Mouse (Mus musculus) skeletal muscle tissue, adult 2 months (tissue): ENCODE results near the gene Shisa7.
"Not testable (repeated sequence)": the region's sequence is repeated elsewhere in the genome, so short reads cannot be mapped to it uniquely, and the experiment has no call there.

Source experiments
- DNase-seq: peaks from one replicate; pipeline ENCODE4 v3.0.0-alpha.2; 2012; ENCODE audit warnings: low read depth, low spot score

Gene Shisa7

DNA sequence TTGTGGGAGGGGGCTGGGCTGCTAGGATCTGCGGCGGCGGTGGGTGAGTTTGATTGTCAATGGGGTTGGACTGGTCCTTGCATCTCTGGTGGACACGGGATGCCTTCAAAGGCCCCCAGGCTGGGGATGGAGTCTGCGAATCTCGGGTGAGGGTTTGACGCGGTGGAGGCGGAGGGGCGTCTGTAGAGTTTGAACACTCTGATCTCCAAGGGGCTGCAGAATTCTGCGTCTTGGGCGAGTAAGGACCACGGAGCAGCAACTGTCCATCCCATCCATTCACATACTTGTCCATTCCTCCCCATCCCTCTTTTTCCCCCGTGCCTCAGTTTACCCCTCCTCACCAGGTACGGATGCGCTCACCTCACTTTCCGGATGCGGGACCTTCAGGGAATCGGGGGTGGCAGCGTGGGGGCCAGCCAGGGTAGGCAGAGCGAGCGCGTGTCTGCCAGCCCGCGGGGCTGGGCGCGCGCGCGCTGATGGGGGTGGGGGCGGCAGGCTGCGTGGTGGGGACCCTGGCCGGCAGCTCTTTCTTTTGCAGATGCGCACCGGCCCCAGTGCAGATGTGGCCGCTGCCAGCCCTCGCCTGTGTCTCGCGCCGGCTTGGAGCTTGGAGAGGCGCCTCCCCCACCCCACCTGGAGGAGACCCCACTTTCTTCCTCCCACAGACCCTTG lies at the start of gene Shisa7:
Gene Shisa7 (minus strand): TSS at position 452 of the 672 bp plus-strand sequence.
- no peak for DNase-seq

DNA sequence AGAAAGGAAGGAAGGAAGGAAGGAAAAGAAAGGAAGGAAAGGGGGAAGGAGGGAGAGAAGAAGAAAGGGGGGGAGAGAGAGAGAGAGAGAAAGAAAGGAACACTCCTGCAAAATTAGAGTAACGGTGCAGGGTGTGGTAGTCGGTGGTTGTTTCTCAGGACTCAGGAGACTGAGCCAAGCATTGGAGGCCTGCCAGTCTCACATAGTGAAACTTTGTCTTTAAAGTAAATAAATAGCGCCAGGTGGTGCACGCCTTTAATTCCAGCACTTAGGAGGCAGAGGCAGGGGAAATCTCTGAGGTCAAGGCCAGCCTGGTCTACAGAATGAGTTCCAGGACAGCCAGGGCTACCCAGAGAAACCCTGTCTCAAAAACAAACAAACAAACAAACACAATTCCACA lies 42.2 kb upstream of the Shisa7 start:
- DNase-seq, result no peak

DNA sequence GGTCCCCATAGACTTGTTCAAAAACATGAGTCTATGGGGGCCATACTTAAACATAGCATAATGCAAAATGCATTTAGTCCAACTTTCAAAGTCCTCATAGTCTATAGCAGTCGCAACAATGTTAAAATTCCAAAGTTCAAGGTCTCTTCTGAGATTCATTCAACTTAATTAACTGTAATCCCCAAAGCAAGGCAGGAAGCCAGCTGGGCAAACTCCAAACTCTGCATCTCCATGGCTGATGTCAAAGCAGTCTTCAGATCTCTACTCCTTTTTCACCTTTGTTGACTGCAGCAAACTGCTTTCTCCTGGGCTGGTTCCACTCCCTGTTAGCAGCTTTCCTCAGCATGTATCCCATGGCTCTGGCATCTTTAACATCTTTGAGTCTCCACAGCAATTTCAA lies 34.5 kb upstream of the Shisa7 start:
- DNase-seq, result not testable (repeated sequence)

DNA sequence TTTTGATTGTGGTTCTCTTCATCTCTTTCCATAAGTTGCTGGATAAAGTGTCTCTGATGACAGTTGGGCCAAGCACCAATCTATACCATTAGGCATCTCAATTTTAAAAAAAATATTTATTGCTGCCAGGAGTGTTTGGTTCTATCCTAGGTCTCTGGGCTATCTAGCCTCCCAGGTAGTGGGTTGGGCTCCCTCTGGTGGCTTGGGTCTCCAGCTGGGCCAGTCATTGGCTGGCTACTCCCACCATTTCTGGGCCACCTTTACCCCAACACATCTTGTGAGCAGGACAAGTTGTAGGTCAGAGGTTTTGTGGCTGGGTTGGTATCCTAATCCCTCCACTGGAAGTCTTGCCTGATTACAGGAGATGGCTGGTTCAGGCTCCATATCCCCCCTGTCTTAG lies 33.7 kb upstream of the Shisa7 start:
- DNase-seq, result no peak

DNA sequence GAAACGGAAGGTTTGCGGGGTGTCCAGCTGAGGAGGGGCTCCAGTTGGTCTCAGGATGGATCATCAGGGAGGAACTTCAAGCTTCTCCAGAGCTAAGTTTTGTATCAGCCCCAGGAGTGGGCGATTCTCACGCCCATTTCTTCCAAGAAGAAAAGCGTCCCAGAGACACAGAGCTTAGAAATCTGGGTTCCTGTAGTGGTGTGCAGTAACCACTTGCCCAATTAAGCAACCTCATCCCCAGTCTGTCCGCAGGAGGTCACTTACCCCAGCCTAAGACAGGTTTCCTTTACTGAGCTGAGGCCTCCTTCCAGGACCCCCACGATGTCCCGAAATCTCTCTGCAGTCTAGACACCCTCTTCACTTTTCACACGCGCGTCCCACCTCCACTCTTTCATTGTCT lies 32.7 kb upstream of the Shisa7 start:
- DNase-seq, result no peak

DNA sequence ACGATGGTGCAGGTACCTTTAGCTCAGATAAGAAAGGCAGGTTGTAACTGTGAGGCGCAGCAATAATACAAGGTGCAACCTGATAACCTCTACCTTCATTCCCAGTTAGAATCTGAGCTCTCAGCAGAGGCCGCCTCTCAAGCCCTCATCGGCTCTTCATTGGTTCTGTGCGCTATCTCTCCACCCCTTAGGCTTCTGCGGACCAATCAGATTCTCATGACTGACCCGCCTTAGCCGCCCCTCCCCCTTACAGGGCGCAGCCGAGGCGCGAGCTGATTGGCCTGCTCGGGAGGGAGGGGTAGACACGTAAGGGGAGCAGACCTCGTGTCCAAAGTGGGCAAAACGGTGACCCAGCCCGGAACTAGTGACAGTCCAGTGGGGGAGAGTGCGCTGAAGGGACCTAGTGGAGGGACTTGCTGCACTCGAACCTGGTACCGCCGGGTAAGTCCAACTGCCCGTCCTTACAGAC lies 32.3 kb upstream of the Shisa7 start, which contains the start of gene Isoc2a:
Gene Isoc2a (plus strand): TSS at position 401 of the 469 bp plus-strand sequence.
- DNase-seq, result peak; percentile 99

DNA sequence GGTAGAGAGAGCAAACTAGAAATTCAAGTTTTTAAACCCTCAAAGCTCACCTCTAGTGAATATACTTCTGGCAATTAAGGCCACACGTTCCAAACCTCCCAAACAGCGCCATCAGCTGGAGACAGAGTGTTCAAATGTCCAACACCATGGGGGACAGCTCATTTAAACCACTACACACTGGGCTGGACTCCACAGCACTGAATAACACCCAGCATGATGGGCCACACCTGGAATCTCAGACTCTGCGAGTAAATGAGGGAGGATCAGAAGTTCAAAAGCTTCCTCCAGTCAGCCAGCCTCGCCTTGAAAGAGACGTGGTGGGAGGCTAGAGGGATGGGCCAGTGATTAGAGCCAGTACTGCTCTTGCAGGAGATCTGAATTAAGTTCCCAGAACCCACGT lies 25.6 kb upstream of the Shisa7 start, which contains the start of gene Isoc2b:
Gene Isoc2b (minus strand): TSS at position 126 of the 400 bp plus-strand sequence.
- no peak for DNase-seq

DNA sequence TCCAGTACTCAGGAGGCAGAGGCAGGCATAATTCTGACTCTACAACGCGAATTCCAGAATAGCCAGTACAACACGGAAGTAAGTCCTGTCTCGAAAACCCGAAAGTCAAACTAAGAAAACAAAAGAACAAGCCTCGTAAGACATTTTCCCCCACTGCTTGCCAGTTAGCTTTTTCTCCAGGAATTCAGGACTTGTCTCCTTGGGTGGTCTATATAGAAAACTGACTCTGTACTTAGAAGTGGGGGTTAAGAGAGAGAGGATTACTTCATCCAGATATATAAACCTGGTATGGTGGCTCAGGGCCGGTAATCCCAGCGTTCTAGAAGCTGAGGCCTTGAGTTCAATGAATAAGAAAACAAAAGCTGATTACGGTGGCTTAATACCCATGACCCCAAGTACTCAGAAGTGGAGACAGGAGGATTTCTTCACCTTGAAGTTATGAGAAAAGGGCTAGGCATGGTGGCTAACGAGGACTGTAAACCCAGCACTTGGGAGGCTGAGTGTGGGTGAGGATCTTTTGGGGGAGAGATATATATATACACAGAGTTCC lies 22.2 kb upstream of the Shisa7 start:
- no peak for DNase-seq

DNA sequence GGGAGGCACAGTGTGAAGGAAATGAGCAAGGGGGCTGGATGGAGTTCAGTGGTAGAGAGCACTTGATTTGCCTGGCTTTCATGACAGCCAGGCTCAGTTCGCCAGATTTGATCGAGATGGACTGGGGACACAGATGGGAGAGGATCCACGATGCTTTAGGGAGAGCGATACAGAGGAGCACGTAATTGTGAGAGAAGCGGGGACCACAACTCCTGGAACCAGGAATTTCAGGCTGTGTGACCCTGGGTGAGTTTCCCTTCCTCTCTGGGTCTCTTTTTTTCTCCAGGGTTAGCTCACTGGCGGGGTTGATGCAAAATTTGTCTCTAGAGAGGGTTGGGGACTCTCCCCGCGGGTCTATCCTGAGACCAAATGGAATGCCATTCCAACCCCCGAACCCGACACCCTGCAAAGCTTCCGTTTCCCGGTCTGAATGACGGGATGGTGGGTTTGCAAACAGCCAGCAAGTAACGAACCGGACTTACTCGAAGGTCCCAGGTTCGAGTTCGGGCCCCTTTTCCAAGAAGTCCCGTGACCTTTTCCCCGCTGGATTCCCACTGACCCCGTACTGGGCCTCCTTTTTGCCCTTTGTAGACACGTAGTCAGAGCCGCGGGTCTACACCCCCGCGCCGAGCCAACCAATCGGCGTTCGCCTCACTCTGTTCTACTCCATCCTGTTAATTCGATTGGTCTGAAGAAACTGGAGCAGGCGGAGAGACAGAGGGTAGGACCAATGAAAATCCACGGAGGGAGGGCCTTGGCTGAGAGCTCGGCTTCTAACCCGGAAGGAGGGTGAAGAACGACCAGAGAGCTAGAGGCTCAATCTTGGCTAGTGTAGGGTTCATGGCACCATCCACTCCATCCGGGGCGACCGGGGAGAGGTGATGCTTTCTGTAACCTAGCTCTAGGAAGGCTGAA lies 21.3 kb upstream of the Shisa7 start:
- peak; percentile 98 for DNase-seq

DNA sequence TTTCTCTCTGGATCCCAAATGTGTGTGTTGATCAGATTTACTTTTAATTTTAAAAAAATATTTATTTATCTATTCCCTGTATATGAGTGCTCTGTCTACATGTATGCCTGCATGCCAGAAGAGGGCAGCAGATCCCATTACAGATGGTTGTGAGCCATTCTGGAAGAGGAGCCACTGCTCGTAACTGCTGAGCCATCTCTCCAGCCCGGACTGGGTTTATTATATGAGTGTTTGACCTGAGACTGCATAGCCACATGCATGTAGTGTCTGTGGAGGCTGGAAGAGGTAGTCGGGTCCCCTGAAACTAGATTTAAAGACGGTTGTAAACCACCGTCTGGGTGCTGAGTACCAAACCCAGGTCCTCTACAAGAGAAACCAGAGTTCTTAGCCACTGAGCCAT lies 20.6 kb upstream of the Shisa7 start:
- DNase-seq, result peak; percentile 31

DNA sequence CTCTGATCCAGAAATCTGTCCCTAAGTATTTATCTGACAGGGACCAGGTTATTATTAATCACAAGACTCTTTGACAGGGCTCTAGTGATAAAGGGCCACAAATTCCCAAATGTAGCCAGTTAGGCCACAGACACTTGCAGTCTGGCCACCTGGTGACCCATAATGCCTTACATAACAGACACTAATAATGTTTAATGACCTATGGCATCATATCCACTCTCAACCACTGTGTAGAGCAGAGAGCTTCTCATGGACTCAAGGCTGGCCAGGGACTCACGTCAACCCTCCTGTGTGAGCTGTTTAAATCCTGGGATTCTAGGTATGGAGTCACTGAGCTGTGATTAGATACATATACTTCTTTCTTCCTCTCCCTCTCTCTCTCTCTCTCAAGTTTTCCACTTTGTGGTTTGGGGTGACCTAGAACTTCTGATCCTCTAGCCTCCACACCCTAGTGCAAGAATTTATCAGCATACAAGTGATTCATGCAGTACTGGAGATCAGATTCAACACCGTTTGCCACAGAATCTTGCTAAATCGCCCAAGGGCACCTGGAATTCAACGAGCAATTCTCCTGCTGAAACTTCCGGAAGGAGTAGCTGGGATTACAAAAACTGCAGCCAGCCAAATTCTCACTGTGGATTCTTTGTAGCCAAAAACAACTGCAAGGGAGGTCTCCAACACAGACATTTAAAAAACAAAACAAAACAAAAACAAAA lies 19.8 kb upstream of the Shisa7 start:
- no peak for DNase-seq

DNA sequence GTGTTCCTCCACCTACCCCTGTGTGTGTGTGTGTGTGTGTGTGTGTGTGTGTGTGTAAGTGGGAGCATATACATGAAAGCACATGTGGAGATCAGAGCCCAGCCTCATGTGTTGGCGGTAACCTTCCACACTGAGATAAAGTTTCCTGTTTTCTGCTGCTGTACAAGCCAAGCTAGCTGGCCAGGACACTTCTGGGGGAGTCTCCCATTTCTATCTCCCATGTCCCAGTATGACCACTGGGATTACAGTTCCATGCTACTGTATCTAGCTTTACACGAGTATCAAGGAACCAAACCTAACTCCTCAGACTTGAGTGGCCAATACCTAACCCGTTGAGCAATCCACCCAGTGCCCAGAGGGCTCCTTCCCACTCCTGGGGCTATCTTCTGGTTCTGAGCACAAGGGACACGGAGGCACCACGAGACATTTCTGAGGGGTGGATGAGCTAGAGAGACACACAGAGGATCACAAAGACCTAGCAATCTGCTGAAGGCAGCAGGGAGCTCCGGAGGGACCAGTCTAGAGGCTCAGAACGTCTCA lies 19.1 kb upstream of the Shisa7 start:
- no peak for DNase-seq

DNA sequence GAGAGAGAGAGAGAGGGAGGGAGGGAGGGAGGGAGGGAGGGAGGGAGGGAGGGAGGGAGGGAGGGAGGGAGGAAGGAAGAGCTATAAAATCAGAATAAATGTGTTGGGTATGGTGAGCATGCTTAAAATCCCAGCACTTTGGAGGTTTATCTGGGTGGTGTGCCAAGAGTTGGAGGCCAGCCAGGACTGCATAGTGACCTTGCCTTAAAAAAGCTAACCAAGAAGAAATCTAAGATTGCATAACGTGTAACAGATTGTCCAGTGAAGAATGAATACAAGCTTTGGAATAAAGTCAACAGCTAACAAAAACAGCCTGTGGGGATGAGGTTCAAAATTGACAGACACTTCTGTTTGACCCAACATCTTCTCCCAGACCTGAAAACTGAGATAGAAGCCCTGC lies 18.5 kb upstream of the Shisa7 start:
- peak; percentile 78 for DNase-seq

DNA sequence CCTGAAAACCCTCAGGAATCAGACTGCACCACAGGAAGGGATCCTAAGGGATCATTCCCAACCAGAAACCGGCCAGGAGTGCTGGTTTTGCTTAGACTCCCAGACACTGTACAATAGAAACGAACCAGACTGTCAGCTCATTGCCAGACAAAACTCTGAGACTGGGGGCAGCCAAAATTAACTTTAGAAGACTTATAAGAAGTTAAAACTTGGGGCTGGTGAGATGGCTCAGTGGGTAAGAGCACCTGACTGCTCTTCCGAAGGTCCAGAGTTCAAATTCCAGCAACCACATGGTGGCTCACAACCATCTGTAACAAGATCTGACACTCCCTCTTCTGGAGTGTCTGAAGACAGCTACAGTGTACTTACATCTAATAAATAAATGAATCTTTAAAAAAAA lies 16.4 kb upstream of the Shisa7 start:
- DNase-seq, result not testable (repeated sequence)

DNA sequence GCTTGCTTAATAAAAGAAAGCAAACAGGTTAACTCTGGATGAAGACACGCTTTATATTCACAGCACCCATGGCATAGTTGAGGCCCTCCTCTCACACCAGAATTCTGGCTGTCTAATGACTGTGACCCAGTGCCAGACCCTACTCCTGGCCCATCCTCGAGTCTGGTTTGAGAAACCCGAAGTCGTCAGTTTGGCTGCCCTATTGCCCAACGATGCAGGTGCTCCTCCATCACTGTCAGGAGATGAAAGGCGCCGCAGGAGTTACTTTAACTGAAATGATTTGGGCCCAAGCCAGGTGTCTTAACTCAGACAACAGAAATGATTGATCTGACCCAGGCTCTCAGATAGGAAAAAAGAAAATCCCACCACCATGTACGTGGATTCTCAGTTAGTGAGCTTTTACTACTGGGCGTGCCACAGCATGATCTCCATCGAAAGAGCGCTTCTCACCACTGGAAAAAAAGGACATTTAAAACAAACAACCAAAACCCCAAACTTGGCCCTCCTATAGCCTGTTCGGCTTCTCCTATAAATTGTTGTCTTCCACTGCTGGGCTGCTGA lies 15.0 kb upstream of the Shisa7 start:
- DNase-seq, result no peak

DNA sequence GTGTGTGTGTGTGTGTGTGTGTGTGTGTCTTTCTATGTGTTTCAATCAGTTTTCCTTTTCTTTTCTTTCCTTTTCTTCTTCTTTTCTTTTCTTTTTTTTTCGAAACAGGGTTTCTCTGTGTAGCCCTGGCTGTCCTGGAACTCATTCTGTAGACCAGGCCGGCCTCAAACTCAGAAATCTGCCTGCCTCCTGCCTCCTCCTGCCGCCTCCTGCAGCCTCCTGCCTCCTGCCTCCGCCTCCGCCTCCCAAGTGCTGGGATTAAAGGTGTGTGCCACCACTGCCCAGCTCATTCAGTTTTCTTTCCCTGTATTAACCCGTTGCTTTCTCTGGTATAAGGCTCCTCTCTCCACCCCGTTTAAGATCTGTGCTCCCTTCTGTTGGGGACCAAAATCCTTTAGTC lies 12.8 kb upstream of the Shisa7 start:
- no peak for DNase-seq

DNA sequence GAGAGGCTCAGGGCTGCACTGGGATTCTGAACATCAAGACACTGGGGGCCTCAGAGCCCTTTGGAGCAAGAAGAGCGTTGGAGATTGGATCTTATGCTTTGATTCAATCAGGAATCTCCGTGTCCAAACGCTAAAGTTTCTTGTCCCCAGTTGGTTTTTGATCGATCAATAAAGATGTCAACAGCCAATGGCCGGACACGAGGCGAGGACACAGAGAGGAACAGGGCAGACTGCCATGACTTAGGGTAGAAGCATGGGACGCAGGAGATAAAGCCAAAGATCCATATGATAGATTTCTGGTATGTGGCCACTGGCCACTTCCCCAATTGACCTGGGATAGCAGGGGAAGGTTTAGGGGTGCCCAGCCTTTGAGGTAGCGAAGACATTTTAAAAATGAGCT lies 12.0 kb upstream of the Shisa7 start:
- no peak for DNase-seq

DNA sequence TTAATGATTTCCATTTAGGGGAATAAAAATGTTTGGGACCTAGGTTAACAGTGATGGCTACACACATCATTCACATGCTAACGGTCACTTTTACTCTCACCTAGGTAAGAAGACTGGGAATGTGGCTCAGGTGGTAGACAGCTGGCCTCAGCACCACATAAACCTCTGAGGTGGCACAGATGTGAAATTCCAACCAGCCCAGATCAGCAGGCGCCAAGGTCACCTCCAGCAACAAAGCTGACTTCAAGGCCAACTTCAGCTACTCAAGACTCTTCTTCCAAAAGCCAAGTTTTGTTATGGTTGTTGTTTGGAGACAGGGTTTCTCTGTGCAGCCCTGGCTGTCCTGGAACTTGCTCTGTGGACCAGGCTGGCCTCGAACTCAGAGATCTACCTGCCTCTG lies 9.1 kb upstream of the Shisa7 start:
- no peak for DNase-seq

DNA sequence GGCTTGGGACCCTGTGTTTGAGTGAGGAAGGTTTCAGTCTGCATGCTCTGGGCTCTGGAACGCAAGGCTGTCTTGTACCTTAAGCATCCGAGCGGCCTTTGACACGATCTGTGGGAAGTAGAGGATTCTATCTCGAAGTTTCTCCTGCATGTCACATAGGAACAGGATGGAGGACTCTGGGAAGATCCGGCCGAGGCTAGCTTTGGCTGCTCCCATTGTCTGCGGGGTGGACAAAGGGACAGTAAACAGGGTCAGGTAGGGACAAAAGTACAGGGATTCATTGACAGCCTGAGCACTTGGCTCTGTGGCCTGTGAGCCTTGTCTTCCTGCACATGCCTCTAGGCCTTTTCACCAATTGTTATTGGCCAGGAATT lies 6.8 kb upstream of the Shisa7 start:
- DNase-seq, result no peak

DNA sequence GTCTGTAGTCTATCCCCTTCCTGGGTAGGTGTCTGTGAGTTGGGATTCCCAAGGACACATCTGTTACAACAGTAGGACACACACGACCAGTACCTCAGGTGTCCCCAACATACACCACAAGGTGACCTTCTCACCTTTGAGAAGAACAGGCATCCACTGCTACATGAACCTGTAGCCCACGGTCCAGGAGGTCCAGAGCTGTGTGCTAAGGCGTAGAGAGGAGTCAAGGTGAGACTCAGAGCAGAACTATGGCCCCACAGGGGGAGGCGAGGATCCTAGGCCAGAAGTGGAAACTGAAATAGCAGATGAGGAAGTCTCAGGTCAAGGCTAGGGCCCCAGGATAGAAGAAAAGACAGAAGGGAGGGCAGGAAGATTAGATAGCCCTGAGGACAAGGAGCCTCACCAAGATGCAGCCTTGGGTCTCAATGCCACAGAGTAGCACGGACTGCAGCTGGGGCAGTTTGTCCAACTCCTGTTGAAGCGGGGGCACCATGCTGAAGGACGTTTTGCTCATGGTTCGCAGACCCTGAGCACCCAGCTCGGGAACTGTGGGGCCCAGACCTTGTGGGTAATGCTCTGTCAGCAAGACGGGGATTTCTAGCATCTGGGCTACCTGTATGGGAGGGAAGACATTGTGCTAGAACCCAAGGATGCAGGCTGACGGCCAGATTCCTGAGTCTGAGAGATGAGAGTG lies 6.3 kb upstream of the Shisa7 start:
- DNase-seq, result no peak

DNA sequence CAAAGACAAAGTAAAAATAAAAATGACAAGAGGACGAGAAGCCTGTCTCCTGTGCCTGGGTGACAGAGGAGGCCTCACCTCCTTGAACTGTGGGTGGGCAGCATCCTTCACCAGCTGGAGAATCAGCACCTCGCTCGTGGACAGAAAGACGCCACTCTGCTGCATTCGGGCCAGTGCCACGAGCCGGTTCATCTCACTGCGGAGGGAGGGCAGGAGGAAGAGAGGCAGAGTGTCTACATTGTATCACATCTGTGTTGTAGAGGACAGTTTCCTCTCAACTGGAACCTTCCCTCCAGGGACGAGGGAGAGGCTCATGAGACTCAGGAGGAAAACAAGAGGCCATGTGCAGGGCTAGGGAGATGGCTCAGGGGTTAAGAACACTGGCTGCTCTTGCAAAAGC lies 4.9 kb upstream of the Shisa7 start:
- no peak for DNase-seq
